Mouse (Mus musculus) ES-E14 (cell line): ENCODE measurements around the gene Fkbp5.

Source experiments
- HCFC1 ChIP-seq: IDR thresholded peaks from 2 replicates; pipeline ENCODE4 v1.6.1; 2012; ENCODE audit warnings: low read length, inconsistent platforms, borderline replicate concordance; ENCODE audit not compliant: insufficient read depth
- MAFK ChIP-seq: IDR thresholded peaks from 2 replicates; pipeline ENCODE4 v1.6.1; 2014; ENCODE audit warnings: mild to moderate bottlenecking, low read depth, low read length, inconsistent platforms; ENCODE audit not compliant: insufficient read depth
- ZC3H11A ChIP-seq: IDR thresholded peaks from 2 replicates; pipeline ENCODE4 v1.6.1; 2012; ENCODE audit warnings: low read depth, mild to moderate bottlenecking, inconsistent platforms, low read length, borderline replicate concordance

DNA sequence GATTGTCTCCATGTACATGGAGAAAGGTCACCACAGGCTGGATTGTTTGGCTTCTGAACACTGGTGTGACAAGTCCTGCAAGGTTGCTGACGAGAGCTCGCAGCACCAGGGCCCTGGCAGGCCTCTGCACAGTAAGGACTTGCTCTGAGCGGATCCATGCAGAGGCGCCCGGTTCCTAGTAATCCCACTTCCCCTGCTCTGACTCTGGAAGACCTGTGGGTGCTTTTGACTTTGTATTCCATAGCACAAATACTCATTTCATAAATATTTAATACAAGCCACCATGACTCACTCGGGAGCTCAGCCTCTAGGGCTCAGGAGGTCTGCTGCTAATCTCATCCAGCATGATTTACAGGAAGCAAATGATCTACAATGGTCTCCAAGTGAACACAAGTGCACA, 97.7 kb downstream of the Fkbp5 start:
- TF ChIP-seq ZC3H11A (no peak), HCFC1 (no peak), MAFK (no peak)
